Comparison of ENCODE assay signal across 8 mouse cellular contexts in the genomic region with DNA sequence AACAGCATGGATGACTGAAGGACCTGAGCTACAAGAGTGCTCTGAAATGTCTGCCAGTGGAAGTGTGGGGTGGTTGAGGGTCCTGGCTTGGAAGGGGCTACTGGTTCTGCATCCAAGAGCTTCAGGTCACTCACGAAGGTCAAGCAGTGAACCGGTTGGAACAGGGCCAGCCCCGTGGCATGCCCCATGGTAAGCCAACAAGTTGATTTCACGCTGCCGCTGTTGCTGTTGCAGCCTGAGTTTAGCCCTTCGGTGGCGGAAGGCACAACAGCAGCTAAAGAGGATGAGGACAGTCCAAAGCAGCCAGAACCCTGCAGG. TPM values are rescaled to one million over a fixed set of nuclear protein-coding genes. Genes with fewer than 3 reads are reported as not detected.
DNase-seq lines count a peak whose midpoint lies in the region; ATAC-seq and TF ChIP-seq lines count a peak whose summit lies in the region.

No protein-coding gene starts in this region.

- no peak for ATAC-seq in limb, embryonic 11.5 days (ENCODE audit: insufficient number of reproducible peaks, low FRiP score, low TSS enrichment, low read depth)
- no peak for ATAC-seq in CD4-positive, CD25-positive, alpha-beta regulatory T cell, adult 4 months

- H3K27ac ChIP-seq in testis, adult 2 months (ENCODE audit: control insufficient read depth, insufficient read depth, low read depth, low read length): no peak overlapping the region
- H3K27ac ChIP-seq in limb, embryonic 11.5 days (replicated peaks; ENCODE audit: low read depth, low read length): no peak overlapping the region
- H3K27ac ChIP-seq in gastrocnemius, adult 2 months: no peak overlapping the region

- peak overlapping the region; percentile 23; the same call in 1 of the 2 replicates for H3K9ac ChIP-seq in limb, embryonic 11.5 days (ENCODE audit: low read length)

- DNase-seq in adrenal gland, adult (ENCODE audit: inconsistent age in 2 of 2, low spot score in 1 of 2): peak; percentile 50 to 77
- DNase-seq in adrenal gland, postnatal 4 days (ENCODE audit: low spot score in 2 of 2): no peak
- DNase-seq in testis, postnatal 10 days (ENCODE audit: low spot score): no peak
- no peak for DNase-seq in limb, embryonic 11.5 days (ENCODE audit: low spot score)
- DNase-seq in gastrocnemius, adult 2 months: no peak
- DNase-seq in lung, postnatal 10 days: no peak

- whole genome bisulfite sequencing in limb, embryonic 11.5 days: 88% methylated on average over 7 of the region's 7 CpGs

- TF ChIP-seq POLR2A in testis, adult 2 months (IDR thresholded peaks at IDR 0.05; ENCODE audit: control insufficient read depth, low read depth, low read length): 0 out of 2 replicates have a peak, but pooled peaks have one; percentile 21

- intact Hi-C loops in gastrocnemius, adult 2 months (cut with DNase I): loop anchor here (2.0 kb wide), 1 partner anchor 37 kb away; the partner anchor contains the start of genes 1700003E16Rik and Wdr54

- peaks cover 28% of the 10 kb centered on the region for H3K4me1 ChIP-seq in testis, adult 2 months (ENCODE audit: control insufficient read depth, insufficient read depth, low read length)
- peaks cover 29% of the 10 kb centered on the region for H3K4me1 ChIP-seq in limb, embryonic 11.5 days (ENCODE audit: control insufficient read depth, insufficient read depth, low read length)

- TF ChIP-seq CTCF in testis, adult 2 months (IDR thresholded peaks at IDR 0.05; ENCODE audit: control insufficient read depth, insufficient read depth, insufficient replicate concordance, low read depth, low read length): no peak
- no peak for TF ChIP-seq CTCF in gastrocnemius, adult 2 months (IDR thresholded peaks at IDR 0.05)

- H3K36me3 ChIP-seq in testis, adult 2 months (ENCODE audit: control insufficient read depth, insufficient read depth, low read length): no peaks in the 10 kb centered on the region; the same call in 1 of the 2 replicates
- peaks cover 13% of the 10 kb centered on the region for H3K36me3 ChIP-seq in limb, embryonic 11.5 days (ENCODE audit: control insufficient read depth, insufficient read depth, low read length)

- no peaks in the 10 kb centered on the region for H3K9me3 ChIP-seq in limb, embryonic 11.5 days (ENCODE audit: control insufficient read depth, low read length)

- no peak overlapping the region for H3K4me3 ChIP-seq in testis, adult 2 months (ENCODE audit: control insufficient read depth, low read depth, low read length)
- H3K4me3 ChIP-seq in limb, embryonic 11.5 days (ENCODE audit: low read depth, low read length): peak overlapping the region; percentile 87; the same call in 1 of the 2 replicates
- no peak overlapping the region for H3K4me3 ChIP-seq in gastrocnemius, adult 2 months

- peak overlapping the region; percentile 84 for H3K4me2 ChIP-seq in limb, embryonic 11.5 days (ENCODE audit: low read depth, severe bottlenecking)

- no peaks in the 10 kb centered on the region for H3K27me3 ChIP-seq in testis, adult 2 months (ENCODE audit: control insufficient read depth, insufficient read depth, low read length)
- no peaks in the 10 kb centered on the region for H3K27me3 ChIP-seq in limb, embryonic 11.5 days (ENCODE audit: control insufficient read depth, insufficient read depth, low read length)

RNA-seq across cellular contexts. Expression of gene Wbp1, which starts 1.7 kb away (rescaled TPM):
- 10 to 100 TPM; 84.5 to 86.4 TPM for total RNA-seq in adrenal gland, postnatal 4 days (2021)
- polyA plus RNA-seq in testis, adult 2 months (2012; rRNA removed): 53.0 and 63.3 TPM in 2 replicates
- polyA plus RNA-seq in limb, embryonic 11.5 days (2014; fragmentation: Nextera tagmentation; extraction: Ambion mirVana): 153 and 182 TPM in 2 replicates
- 10 to 100 TPM; 43.3 to 45.6 TPM for total RNA-seq in gastrocnemius, adult 2 months (2021)
- 10 to 100 TPM; 20.4 to 23.6 TPM for polyA plus RNA-seq in CD4-positive, CD25-positive, alpha-beta regulatory T cell, adult 4 months (2017; shearing (Covaris generic))

RNA-seq across cellular contexts. Expression of gene Mogs, which starts 4.4 kb away (rescaled TPM):
- 10 to 100 TPM; 60.1 to 64.3 TPM for total RNA-seq in adrenal gland, postnatal 4 days (2021)
- 20.7 and 20.9 TPM in 2 replicates for polyA plus RNA-seq in testis, adult 2 months (2012; rRNA removed)
- 34.7 and 42.1 TPM in 2 replicates for polyA plus RNA-seq in limb, embryonic 11.5 days (2014; fragmentation: Nextera tagmentation; extraction: Ambion mirVana)
- total RNA-seq in gastrocnemius, adult 2 months (2021): 1 to 10 TPM; 4.7 to 6.6 TPM
- polyA plus RNA-seq in CD4-positive, CD25-positive, alpha-beta regulatory T cell, adult 4 months (2017; shearing (Covaris generic)): 10 to 100 TPM in 1 of 2 experiments, 1 to 10 TPM in 1; 6.5 to 16.0 TPM

RNA-seq across cellular contexts. Expression of gene Ino80b, which starts 5.5 kb away (rescaled TPM):
- total RNA-seq in adrenal gland, postnatal 4 days (2021): 10 to 100 TPM; 29.0 to 31.7 TPM
- 35.0 and 50.6 TPM in 2 replicates for polyA plus RNA-seq in testis, adult 2 months (2012; rRNA removed)
- polyA plus RNA-seq in limb, embryonic 11.5 days (2014; fragmentation: Nextera tagmentation; extraction: Ambion mirVana): 20.8 and 21.7 TPM in 2 replicates
- 10 to 100 TPM; 13.7 to 16.3 TPM for total RNA-seq in gastrocnemius, adult 2 months (2021)
- polyA plus RNA-seq in CD4-positive, CD25-positive, alpha-beta regulatory T cell, adult 4 months (2017; shearing (Covaris generic)): 1 to 10 TPM in 1 of 2 experiments, under 1 TPM in 1; 0.56 to 3.3 TPM

RNA-seq across cellular contexts. Expression of gene Mrpl53, which starts 10.9 kb away (rescaled TPM):
- total RNA-seq in adrenal gland, postnatal 4 days (2021): 10 to 100 TPM; 77.6 to 82.6 TPM
- 71.3 and 82.0 TPM in 2 replicates for polyA plus RNA-seq in testis, adult 2 months (2012; rRNA removed)
- 140 and 141 TPM in 2 replicates for polyA plus RNA-seq in limb, embryonic 11.5 days (2014; fragmentation: Nextera tagmentation; extraction: Ambion mirVana)
- 100 to 1,000 TPM in 1 of 2 experiments, 10 to 100 TPM in 1; 94.7 to 121 TPM for total RNA-seq in gastrocnemius, adult 2 months (2021)
- polyA plus RNA-seq in CD4-positive, CD25-positive, alpha-beta regulatory T cell, adult 4 months (2017; shearing (Covaris generic)): 10 to 100 TPM; 57.0 to 61.5 TPM

RNA-seq across cellular contexts. Expression of gene Rtkn, which starts 15.6 kb away (rescaled TPM):
- 10 to 100 TPM; 36.8 to 40.3 TPM for total RNA-seq in adrenal gland, postnatal 4 days (2021)
- polyA plus RNA-seq in testis, adult 2 months (2012; rRNA removed): 13.2 and 19.2 TPM in 2 replicates
- 29.2 and 30.5 TPM in 2 replicates for polyA plus RNA-seq in limb, embryonic 11.5 days (2014; fragmentation: Nextera tagmentation; extraction: Ambion mirVana)
- total RNA-seq in gastrocnemius, adult 2 months (2021): 10 to 100 TPM; 12.2 to 15.3 TPM
- polyA plus RNA-seq in CD4-positive, CD25-positive, alpha-beta regulatory T cell, adult 4 months (2017; shearing (Covaris generic)): under 1 TPM in 1 of 2 experiments, not detected in 1; 0.49 TPM

Comparison
In these comparisons a context has a peak if more than half of its experiments do, and no peak if none do; other contexts are left out.
1. DNase-seq: peak in adrenal gland, adult (2 of 2); none in adrenal gland, postnatal 4 days (0 of 2), testis, postnatal 10 days (single experiment), limb, embryonic 11.5 days (single experiment), gastrocnemius, adult 2 months (single experiment) and lung, postnatal 10 days (single experiment).